Mouse (Mus musculus): ENCODE data around the gene Nrcam.
"Not testable (repeated sequence)": the region's sequence is repeated elsewhere in the genome, so short reads cannot be mapped to it uniquely, and the experiment has no call there.

Nrcam gene

GRCm38 (mm10) chr12:44328381-44329315 is at the start of gene Nrcam:
Gene Nrcam, plus strand, starts transcription at chr12:44328885.
- peak; percentile 12 for DNase-seq

- DNase-seq: not testable (repeated sequence)
Observed at GRCm38 (mm10) chr12:44280147-44280546, 48.5 kb upstream of the Nrcam start.

- no peak for DNase-seq
Observed at GRCm38 (mm10) chr12:44281534-44281933, 47.2 kb upstream of the Nrcam start.

GRCm38 (mm10) chr12:44283378-44283777 is 45.3 kb upstream of the Nrcam start:
- DNase-seq: peak; percentile 52

- no peak for DNase-seq
Observed at GRCm38 (mm10) chr12:44286992-44287391, 41.7 kb upstream of the Nrcam start.

- peak; percentile 87 for DNase-seq
Observed at GRCm38 (mm10) chr12:44292281-44292680, 36.4 kb upstream of the Nrcam start.

GRCm38 (mm10) chr12:44300793-44301192 is 27.9 kb upstream of the Nrcam start:
- DNase-seq: no peak

GRCm38 (mm10) chr12:44304012-44304411 is 24.7 kb upstream of the Nrcam start:
- no peak for DNase-seq

- no peak for DNase-seq
Observed at GRCm38 (mm10) chr12:44304869-44305268, 23.8 kb upstream of the Nrcam start.

GRCm38 (mm10) chr12:44308221-44308620 is 20.5 kb upstream of the Nrcam start:
- DNase-seq: no peak

- no peak for DNase-seq
Observed at GRCm38 (mm10) chr12:44315212-44315611, 13.5 kb upstream of the Nrcam start.

- no peak for DNase-seq
Observed at GRCm38 (mm10) chr12:44325091-44325490, 3.6 kb upstream of the Nrcam start.

- no peak for DNase-seq
Observed at GRCm38 (mm10) chr12:44327452-44327851, 1.2 kb upstream of the Nrcam start.

- no peak for DNase-seq
Observed at GRCm38 (mm10) chr12:44329316-44330215, 881 bp downstream of the Nrcam start.

- no peak for DNase-seq
Observed at GRCm38 (mm10) chr12:44330216-44330719, 1.6 kb downstream of the Nrcam start.

GRCm38 (mm10) chr12:44337136-44337640 is 8.5 kb downstream of the Nrcam start:
- no peak for DNase-seq

- DNase-seq: no peak
Observed at GRCm38 (mm10) chr12:44338195-44338622, 9.5 kb downstream of the Nrcam start.

- no peak for DNase-seq
Observed at GRCm38 (mm10) chr12:44344075-44344474, 15.4 kb downstream of the Nrcam start.

- no peak for DNase-seq
Observed at GRCm38 (mm10) chr12:44345251-44345650, 16.6 kb downstream of the Nrcam start.

- DNase-seq: no peak
Observed at GRCm38 (mm10) chr12:44346143-44346542, 17.5 kb downstream of the Nrcam start.

- DNase-seq: no peak
Observed at GRCm38 (mm10) chr12:44355116-44355515, 26.4 kb downstream of the Nrcam start.

- DNase-seq: no peak
Observed at GRCm38 (mm10) chr12:44357460-44357859, 28.8 kb downstream of the Nrcam start.

GRCm38 (mm10) chr12:44357881-44358280 is 29.2 kb downstream of the Nrcam start:
- no peak for DNase-seq
